Mouse (Mus musculus) spleen, adult 2 months (tissue): ENCODE measurements around the gene Npm1.

Source experiments
- CTCF ChIP-seq: fragments of 200-500 bp; IDR thresholded peaks from 2 replicates; pipeline ENCODE4 v1.5.1; 2011; ENCODE audit warnings: mild to moderate bottlenecking, inconsistent platforms; ENCODE audit not compliant: insufficient read depth, insufficient read length, insufficient replicate concordance; ENCODE audit errors: extremely low read depth
- POLR2A ChIP-seq: fragments of 200-500 bp; IDR thresholded peaks from 2 replicates; pipeline ENCODE4 v1.6.1; 2011; ENCODE audit warnings: low read depth, low read length, inconsistent platforms

DNA sequence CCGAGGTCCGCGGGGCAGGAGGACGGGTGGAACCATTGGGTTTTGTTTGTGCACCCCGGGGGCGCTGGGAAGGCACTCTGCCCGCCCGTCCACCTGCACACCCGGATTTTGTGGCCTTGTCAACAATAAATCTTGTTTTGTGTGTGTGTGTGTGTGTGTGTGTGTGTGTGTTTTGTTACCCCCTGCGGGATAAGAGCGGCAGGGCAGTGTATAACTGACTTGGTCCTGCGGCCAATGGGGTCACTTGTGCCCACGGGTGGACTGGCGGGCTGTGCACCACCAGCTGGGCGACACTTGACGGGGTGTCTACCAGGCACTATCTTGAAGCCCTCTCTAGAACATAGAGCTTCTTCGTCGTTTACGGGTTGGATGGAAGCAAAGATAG is 38.6 kb upstream of the Npm1 start:
- TF ChIP-seq CTCF (no peak), POLR2A (no peak)
